Mouse (Mus musculus) spleen, adult 2 months (tissue): ENCODE data around the gene Exoc4. TPM values are rescaled to one million over a fixed set of nuclear protein-coding genes. Genes with fewer than 3 reads are reported as not detected.

Experiments
- DNase-seq, 2 experiments: peaks; one replicate each; pipeline versions ENCODE4 v3.0.0 to v3.0.0-alpha.2; 2012 to 2021; ENCODE audit warnings: low spot score in 2 of 2, low read depth in 1 of 2
- H3K27ac ChIP-seq: fragments of 200-500 bp; 2 replicates; pipeline ENCODE4 v1.5.1; 2012; ENCODE audit warnings: low read length, inconsistent platforms; ENCODE audit not compliant: insufficient read depth
- H3K27me3 ChIP-seq: fragments of 200-500 bp; 2 replicates; pipeline ENCODE4 v1.6.1; 2012; ENCODE audit warnings: mild to moderate bottlenecking, moderate library complexity, low read length, inconsistent platforms; ENCODE audit not compliant: control insufficient read depth, insufficient read depth
- H3K36me3 ChIP-seq: fragments of 200-500 bp; 2 replicates; pipeline ENCODE4 v1.6.1; 2012; ENCODE audit warnings: mild to moderate bottlenecking, low read length, inconsistent platforms; ENCODE audit not compliant: control insufficient read depth, insufficient read depth
- H3K4me1 ChIP-seq: fragments of 200-500 bp; 2 replicates; pipeline ENCODE4 v1.6.1; 2011; ENCODE audit warnings: inconsistent platforms; ENCODE audit not compliant: control insufficient read depth, insufficient read depth, insufficient read length
- H3K4me3 ChIP-seq: fragments of 200-500 bp; 2 replicates; pipeline ENCODE4 v1.5.1; 2011; ENCODE audit warnings: mild to moderate bottlenecking, inconsistent platforms; ENCODE audit not compliant: insufficient read depth, insufficient read length; ENCODE audit errors: extremely low read depth
- CTCF ChIP-seq: fragments of 200-500 bp; IDR thresholded peaks from 2 replicates; pipeline ENCODE4 v1.5.1; 2011; ENCODE audit warnings: mild to moderate bottlenecking, inconsistent platforms; ENCODE audit not compliant: insufficient read depth, insufficient read length, insufficient replicate concordance; ENCODE audit errors: extremely low read depth
- POLR2A ChIP-seq: fragments of 200-500 bp; IDR thresholded peaks from 2 replicates; pipeline ENCODE4 v1.6.1; 2011; ENCODE audit warnings: low read depth, low read length, inconsistent platforms
- WGBS: fragments of 180-500 bp; shearing (Covaris S2); methylation state at CpG from one replicate; pipeline ENCODE4 v1.1.7; 2018; 5-methylcytosine and 5-hydroxymethylcytosine counted together
- polyA plus RNA-seq: library from polyadenylated mRNA; depleted of rRNA; stranded (reverse); fragments of >200 nt; gene quantifications from 2 replicates; pipeline ENCODE4 v1.2.3, GENCODE M21; 2012

The Exoc4 gene
- polyA plus RNA-seq, 1 experiment: 4.6 TPM

DNA sequence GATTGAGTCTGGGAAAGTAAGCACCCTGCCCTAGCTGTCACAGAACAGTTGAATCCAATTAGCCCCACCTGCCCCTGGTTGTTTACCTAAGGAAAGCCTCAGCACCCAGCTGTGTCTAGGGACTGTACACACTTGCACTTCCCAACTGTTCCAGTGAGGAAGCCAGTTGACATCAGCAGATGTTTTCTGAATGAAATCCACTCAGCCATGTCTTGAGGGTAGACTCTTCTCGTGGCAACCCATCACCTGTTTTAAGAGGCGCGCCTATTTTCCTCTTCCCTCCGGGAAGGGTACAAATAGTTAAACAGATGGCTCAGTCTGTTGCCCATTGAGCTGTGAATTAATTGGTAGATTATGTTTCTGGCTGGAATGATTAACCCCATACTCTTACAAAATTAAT lies 584.1 kb downstream of the Exoc4 start:
- TF ChIP-seq CTCF (no peak), POLR2A (no peak)
- no peak for DNase-seq
- Histone ChIP-seq H3K4me3 (no peak overlapping the region), H3K27ac (no peak overlapping the region), H3K36me3 (no peaks in the 10 kb centered on the region), H3K27me3 (no peaks in the 10 kb centered on the region), H3K4me1 (no peaks in the 10 kb centered on the region)
- WGBS: 62% methylated on average over 4 of the region's 4 CpGs

DNA sequence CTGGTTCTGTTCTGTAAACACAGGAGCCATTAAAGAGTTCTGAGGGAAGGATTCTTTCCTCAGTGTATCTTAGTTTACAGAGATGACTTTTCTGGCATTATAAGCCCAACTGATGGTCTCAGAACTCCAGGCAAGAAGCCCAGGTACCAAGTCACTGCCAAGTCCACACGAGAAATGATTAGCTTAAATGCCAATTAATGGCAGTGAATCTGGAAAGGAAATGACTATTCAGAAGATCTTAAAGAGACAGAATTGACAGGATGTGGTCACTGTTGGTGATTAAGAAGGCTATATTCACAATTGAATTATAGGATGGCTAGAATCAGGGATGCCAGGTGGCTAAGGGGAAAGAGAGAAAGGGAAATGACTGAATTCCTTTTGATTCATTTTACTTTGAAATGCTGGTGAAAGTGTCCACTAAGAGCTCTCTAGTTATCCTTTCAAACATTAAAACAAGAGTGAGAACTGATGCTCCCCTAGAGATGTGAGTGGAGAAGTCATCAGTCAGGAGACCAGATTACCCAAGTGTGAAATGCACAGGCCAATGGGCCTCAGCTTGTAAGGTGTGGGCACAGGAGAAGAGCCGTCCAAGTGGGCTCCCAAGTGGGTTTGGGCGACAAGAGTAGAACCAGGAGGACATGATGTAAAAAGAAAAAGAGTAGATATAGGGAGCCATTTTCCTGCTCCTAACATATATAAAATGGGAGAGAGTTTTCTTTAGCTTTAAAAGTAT lies 587.3 kb downstream of the Exoc4 start:
- Histone ChIP-seq H3K27ac (no peak overlapping the region), H3K36me3 (peaks cover 2% of the 10 kb centered on the region; the same call in 1 of the 2 replicates), H3K4me1 (no peaks in the 10 kb centered on the region), H3K4me3 (no peak overlapping the region), H3K27me3 (no peaks in the 10 kb centered on the region)
- TF ChIP-seq POLR2A: no peak
- TF ChIP-seq CTCF: no peak
- DNase-seq: no peak
- 85% methylated on average over 3 of the region's 3 CpGs for WGBS

DNA sequence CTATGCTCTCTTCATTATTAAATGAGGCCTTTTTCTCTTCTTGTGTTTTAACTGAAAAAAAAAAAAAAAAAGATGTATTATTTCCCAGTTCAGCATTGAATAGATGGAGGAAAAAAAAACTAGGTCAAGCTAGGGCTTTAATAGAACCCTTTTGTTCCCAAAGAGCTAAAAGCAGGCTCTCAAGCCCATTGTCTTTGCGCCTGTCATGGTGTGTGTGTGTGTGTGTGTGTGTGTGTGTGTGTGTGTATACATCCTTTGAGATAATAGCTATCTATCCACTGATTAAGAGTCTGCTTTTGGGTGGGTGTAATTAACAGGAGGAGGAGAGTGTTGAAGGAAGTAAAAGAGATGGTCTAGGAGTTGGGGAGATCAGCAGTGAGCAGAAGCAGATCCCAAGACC lies 594.0 kb downstream of the Exoc4 start:
- TF ChIP-seq POLR2A (no peak), CTCF (no peak)
- WGBS: 86% methylated on average over 1 of the region's 1 CpGs
- H3K27me3 ChIP-seq: no peaks in the 10 kb centered on the region
- no peaks in the 10 kb centered on the region for H3K4me1 ChIP-seq
- H3K36me3 ChIP-seq: peaks cover 2% of the 10 kb centered on the region; the same call in 1 of the 2 replicates
- no peak overlapping the region for H3K4me3 ChIP-seq
- H3K27ac ChIP-seq: no peak overlapping the region
- DNase-seq: no peak

- no peak for DNase-seq
- Histone ChIP-seq H3K4me3 (no peak overlapping the region), H3K4me1 (no peaks in the 10 kb centered on the region), H3K27ac (no peak overlapping the region), H3K27me3 (no peaks in the 10 kb centered on the region), H3K36me3 (no peaks in the 10 kb centered on the region)
- TF ChIP-seq POLR2A: no peak
- TF ChIP-seq CTCF: no peak
- WGBS: 95% methylated on average over 3 of the region's 3 CpGs
Observed at GRCm38 (mm10) chr6:33859049-33859448, 610.2 kb downstream of the Exoc4 start.

- no peak for DNase-seq
- Histone ChIP-seq H3K4me3 (no peak overlapping the region), H3K27me3 (no peaks in the 10 kb centered on the region), H3K36me3 (no peaks in the 10 kb centered on the region), H3K4me1 (no peaks in the 10 kb centered on the region), H3K27ac (no peak overlapping the region)
- TF ChIP-seq POLR2A (no peak), CTCF (no peak)
- 37% methylated on average over 3 of the region's 3 CpGs for WGBS
Observed at GRCm38 (mm10) chr6:33865752-33866151, 616.9 kb downstream of the Exoc4 start.

- H3K27me3 ChIP-seq: no peaks in the 10 kb centered on the region
- WGBS: 60% methylated on average over 3 of the region's 3 CpGs
Observed at GRCm38 (mm10) chr6:33866901-33867580, 618.2 kb downstream of the Exoc4 start.

GRCm38 (mm10) chr6:33869251-33869650 lies 620.4 kb downstream of the Exoc4 start:
- TF ChIP-seq CTCF (no peak), POLR2A (no peak)
- Histone ChIP-seq H3K27me3 (no peaks in the 10 kb centered on the region), H3K27ac (no peak overlapping the region), H3K36me3 (no peaks in the 10 kb centered on the region), H3K4me3 (no peak overlapping the region), H3K4me1 (no peaks in the 10 kb centered on the region)
- WGBS: 93% methylated on average over 3 of the region's 3 CpGs
- no peak for DNase-seq

More at GRCm38 (mm10) chr6:33866901-33867580, 618.2 kb downstream of the Exoc4 start:
- Histone ChIP-seq H3K27ac (no peak overlapping the region), H3K36me3 (no peaks in the 10 kb centered on the region), H3K4me1 (no peaks in the 10 kb centered on the region), H3K4me3 (no peak overlapping the region)
- no peak for DNase-seq
- TF ChIP-seq POLR2A (no peak), CTCF (no peak)
